15 mouse cellular contexts compared by ENCODE assay signal in genomic region chr2:120114977-120115376, GRCm38 (mm10).
"Had no signal": no experiment of that assay in that cellular context is flagged by ENCODE, and none has a peak within 500 bp of the region (broad histone marks: within the 10 kb centered on the region; RNA-seq: fewer than 3 reads in every experiment).

No protein-coding gene starts in this region.

- H3K27me3 ChIP-seq: limb, embryonic 12.5 days; liver, embryonic 13.5 days; neural tube, embryonic 12.5 days had no signal

- H3K4me1 ChIP-seq: limb, embryonic 12.5 days; neural tube, embryonic 12.5 days had no signal

- DNase-seq: kidney, postnatal 10 days; kidney, postnatal 4 days; liver, embryonic 13.5 days; lung, adult 2 months; lung, postnatal 36 days; midbrain, embryonic 14.5 days; retina, postnatal 1 day; right cerebral cortex, postnatal 4 days; spleen, adult 18-20 months; thymus, adult 18-20 months; thymus, postnatal 25 days had no signal

- H3K4me2 ChIP-seq: limb, embryonic 12.5 days; liver, embryonic 13.5 days; neural tube, embryonic 12.5 days had no signal

- H3K27ac ChIP-seq: layer of hippocampus, adult 2 months; limb, embryonic 12.5 days; liver, embryonic 13.5 days; neural tube, embryonic 12.5 days had no signal

- ATAC-seq: lung, postnatal 0 days had no signal

- H3K4me3 ChIP-seq: layer of hippocampus, adult 2 months; limb, embryonic 12.5 days; liver, embryonic 13.5 days; neural tube, embryonic 12.5 days had no signal

- H3K9me3 ChIP-seq: limb, embryonic 12.5 days; liver, embryonic 13.5 days; neural tube, embryonic 12.5 days had no signal

- H3K9ac ChIP-seq: limb, embryonic 12.5 days; liver, embryonic 13.5 days; neural tube, embryonic 12.5 days had no signal

- H3K36me3 ChIP-seq: limb, embryonic 12.5 days; liver, embryonic 13.5 days; neural tube, embryonic 12.5 days had no signal
